Mouse (Mus musculus) lung, embryonic 14.5 days (tissue): ENCODE measurements around the gene Peli3. TPM values are rescaled to one million over a fixed set of nuclear protein-coding genes. Genes with fewer than 3 reads are reported as not detected.

Experiments
- ATAC-seq: fragments of 200-750 bp; cut with Nextera tagmentation; 2 replicates; pipeline ENCODE4 v1.8.0; 2017; ENCODE audit warnings: mild to moderate bottlenecking, moderate TSS enrichment, moderate library complexity; ENCODE audit not compliant: insufficient read depth
- DNase-seq: peaks from one replicate; pipeline ENCODE4 v3.0.0-alpha.2; 2015
- H3K27ac ChIP-seq: fragments of 300-500 bp; sonication (generic); 2 replicates; pipeline ENCODE4 v1.5.1; 2014; ENCODE audit warnings: low read depth, mild to moderate bottlenecking, moderate library complexity
- H3K27me3 ChIP-seq: fragments of 300-500 bp; sonication (generic); 2 replicates; pipeline ENCODE4 v1.6.1; 2014; ENCODE audit warnings: low read length, control low read depth; ENCODE audit not compliant: insufficient read depth
- H3K36me3 ChIP-seq: fragments of 300-500 bp; sonication (generic); 2 replicates; pipeline ENCODE4 v1.6.1; 2014; ENCODE audit warnings: control low read depth; ENCODE audit not compliant: insufficient read depth
- H3K4me1 ChIP-seq: fragments of 300-500 bp; sonication (generic); 2 replicates; pipeline ENCODE4 v1.6.1; 2014; ENCODE audit warnings: antibody characterized with exemption, control low read depth; ENCODE audit not compliant: insufficient read depth
- H3K4me2 ChIP-seq: fragments of 300-500 bp; sonication (generic); 2 replicates; pipeline ENCODE4 v1.6.1; 2014; ENCODE audit warnings: mild to moderate bottlenecking
- H3K4me3 ChIP-seq: fragments of 300-500 bp; sonication (generic); 2 replicates; pipeline ENCODE4 v1.5.1; 2014; ENCODE audit warnings: low read depth, low read length
- H3K9ac ChIP-seq: fragments of 300-500 bp; sonication (generic); 2 replicates; pipeline ENCODE4 v1.6.1; 2014
- H3K9me3 ChIP-seq: fragments of 300-500 bp; sonication (generic); 2 replicates; pipeline ENCODE4 v1.6.1; 2016; ENCODE audit warnings: low read depth, low read length, control low read depth
- CTCF ChIP-seq: IDR thresholded peaks from 2 replicates; pipeline ENCODE4 v1.5.1; 2016; ENCODE audit warnings: antibody characterized with exemption, low read depth
- WGBS: fragments of 180-500 bp; shearing (Covaris S2); extraction: QIAGEN DNeasy Blood & Tissue Kit; methylation state at CpG from one replicate; pipeline ENCODE4 v1.1.7; 2014; 5-methylcytosine and 5-hydroxymethylcytosine counted together
- polyA plus RNA-seq: library from polyadenylated mRNA; unstranded; fragments of >200 nt; fragmentation: Nextera tagmentation; extraction: Ambion mirVana; gene quantifications from 2 replicates; pipeline ENCODE4 v1.2.1, GENCODE M21; 2014

Gene Peli3
- 1.6 TPM in 2 replicates for polyA plus RNA-seq

- no peak for TF ChIP-seq CTCF
- Histone ChIP-seq H3K9me3 (no peaks in the 10 kb centered on the region), H3K4me1 (0 out of 2 replicates have a peak, but pooled peaks cover 3% of the 10 kb centered on the region), H3K27me3 (no peaks in the 10 kb centered on the region), H3K4me2 (peak within 1 kb of the TSS; percentile 91), H3K36me3 (no peaks in the 10 kb centered on the region), H3K9ac (peak within 1 kb of the TSS; percentile 58), H3K27ac (no peak within 1 kb of the TSS), H3K4me3 (peak within 1 kb of the TSS; percentile 61)
- DNase-seq (peak; percentile 84), ATAC-seq (peak; percentile 97)
- WGBS: under 1% methylated on average over 53 of the region's 55 CpGs
These were observed at the start of gene Peli3 for GRCm38 (mm10) chr19:4942551-4943252. Peli3 (minus strand) TSS chr19:4943127.

DNA sequence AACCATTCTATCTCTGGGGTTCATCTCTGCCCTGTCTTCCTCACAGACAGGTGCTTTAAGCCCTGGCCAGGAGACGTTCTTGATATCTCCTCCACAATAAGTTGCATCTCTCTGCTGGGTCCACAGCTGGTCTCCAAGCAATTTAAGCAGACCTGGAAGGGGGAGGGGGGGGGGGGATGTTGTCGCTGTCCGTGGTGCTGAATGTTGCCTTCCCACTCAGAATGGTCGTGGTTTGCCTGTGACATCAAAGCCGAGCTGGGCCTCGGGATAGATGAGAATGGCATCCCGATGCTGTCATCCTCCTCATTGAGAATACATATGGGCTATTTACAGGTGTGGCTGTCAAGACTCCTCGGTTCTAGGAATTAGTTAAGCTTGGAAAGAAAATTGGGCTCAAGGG lies 49.4 kb upstream of the Peli3 start:
- Histone ChIP-seq H3K27ac (no peak overlapping the region), H3K4me1 (no peaks in the 10 kb centered on the region), H3K4me3 (no peak overlapping the region), H3K9me3 (no peaks in the 10 kb centered on the region), H3K9ac (no peak overlapping the region), H3K36me3 (no peaks in the 10 kb centered on the region), H3K27me3 (peaks cover 31% of the 10 kb centered on the region), H3K4me2 (no peak overlapping the region; the same call in 1 of the 2 replicates)
- 7% methylated on average over 8 of the region's 8 CpGs for WGBS
- DNase-seq (peak; percentile 39), ATAC-seq (no peak)
- no peak for TF ChIP-seq CTCF

GRCm38 (mm10) chr19:4990716-4991115 lies 47.8 kb upstream of the Peli3 start:
- Histone ChIP-seq H3K9me3 (no peaks in the 10 kb centered on the region), H3K36me3 (no peaks in the 10 kb centered on the region), H3K4me2 (no peak overlapping the region), H3K4me3 (no peak overlapping the region), H3K9ac (no peak overlapping the region), H3K27ac (no peak overlapping the region), H3K4me1 (no peaks in the 10 kb centered on the region), H3K27me3 (peaks cover 31% of the 10 kb centered on the region)
- DNase-seq (peak; percentile 28), ATAC-seq (no peak)
- WGBS: under 1% methylated on average over 22 of the region's 22 CpGs
- TF ChIP-seq CTCF: no peak

DNA sequence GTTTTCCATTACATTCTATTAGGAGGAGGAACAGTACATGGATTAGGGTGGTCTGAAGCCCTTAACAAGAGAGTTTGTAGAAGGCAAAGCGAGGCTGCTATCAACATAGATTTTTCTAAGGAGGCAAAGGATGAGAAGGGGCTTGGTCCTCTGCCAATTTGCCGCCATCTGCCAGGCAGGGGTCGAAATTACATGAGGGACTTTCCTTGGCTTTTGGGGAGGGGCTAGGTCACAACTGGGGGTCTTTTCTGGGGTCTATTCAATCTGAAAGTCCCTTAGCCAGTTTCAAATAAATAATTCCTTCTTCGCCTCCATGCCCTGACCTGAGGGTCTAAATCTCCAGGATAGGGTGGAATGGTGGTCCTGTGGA lies 47.3 kb upstream of the Peli3 start, which contains the start of gene Npas4:
Gene Npas4 (minus strand): TSS at position 61 of the 370 bp plus-strand sequence.
- Histone ChIP-seq H3K4me1 (no peaks in the 10 kb centered on the region), H3K36me3 (no peaks in the 10 kb centered on the region), H3K27me3 (peaks cover 31% of the 10 kb centered on the region), H3K27ac (no peak within 1 kb of the TSS), H3K4me2 (no peak within 1 kb of the TSS), H3K9ac (no peak within 1 kb of the TSS), H3K9me3 (no peaks in the 10 kb centered on the region), H3K4me3 (no peak within 1 kb of the TSS)
- DNase-seq: no peak
- WGBS: 18% methylated on average over 4 of the region's 4 CpGs
- TF ChIP-seq CTCF: no peak
- no peak for ATAC-seq

GRCm38 (mm10) chr19:4989434-4990255 lies 46.7 kb upstream of the Peli3 start:
- no peaks in the 10 kb centered on the region for H3K36me3 ChIP-seq
- no peaks in the 10 kb centered on the region for H3K4me1 ChIP-seq
- DNase-seq (no peak), ATAC-seq (no peak)
- H3K4me2 ChIP-seq: no peak overlapping the region
- no peak overlapping the region for H3K9ac ChIP-seq
- WGBS: 20% methylated on average over 44 of the region's 47 CpGs
- no peak for TF ChIP-seq CTCF
- no peaks in the 10 kb centered on the region for H3K9me3 ChIP-seq
- H3K4me3 ChIP-seq: no peak overlapping the region
- H3K27ac ChIP-seq: no peak overlapping the region
- peaks cover 31% of the 10 kb centered on the region for H3K27me3 ChIP-seq

GRCm38 (mm10) chr19:4989013-4989412 lies 46.1 kb upstream of the Peli3 start:
- TF ChIP-seq CTCF: peak; percentile 33; the same call in 1 of the 2 replicates
- Histone ChIP-seq H3K4me1 (no peaks in the 10 kb centered on the region), H3K4me3 (no peak overlapping the region), H3K27me3 (peaks cover 38% of the 10 kb centered on the region), H3K4me2 (no peak overlapping the region), H3K27ac (no peak overlapping the region), H3K9ac (no peak overlapping the region), H3K9me3 (no peaks in the 10 kb centered on the region), H3K36me3 (no peaks in the 10 kb centered on the region)
- DNase-seq (peak; percentile 97), ATAC-seq (peak; percentile 47; the same call in 1 of the 2 replicates)
- 2% methylated on average over 13 of the region's 13 CpGs for WGBS

- Histone ChIP-seq H3K4me2 (no peak overlapping the region), H3K27ac (no peak overlapping the region), H3K4me1 (no peaks in the 10 kb centered on the region), H3K9ac (no peak overlapping the region), H3K9me3 (no peaks in the 10 kb centered on the region), H3K27me3 (peaks cover 15% of the 10 kb centered on the region; the same call in 1 of the 2 replicates), H3K36me3 (no peaks in the 10 kb centered on the region), H3K4me3 (no peak overlapping the region)
- TF ChIP-seq CTCF: peak; percentile 77
- no peak for ATAC-seq
- DNase-seq: peak; percentile 82
These were observed 38.8 kb upstream of the Peli3 start for GRCm38 (mm10) chr19:4981767-4982166.
